Mouse (Mus musculus) olfactory bulb, adult 2 months (tissue): ENCODE results near the gene Sept1.

Experiments
- CTCF ChIP-seq: fragments of 200-500 bp; IDR thresholded peaks from 2 replicates; pipeline ENCODE4 v1.5.1; 2012; ENCODE audit warnings: low read depth, mild to moderate bottlenecking, low read length, moderate library complexity; ENCODE audit not compliant: insufficient read depth
- POLR2A ChIP-seq: fragments of 200-500 bp; IDR thresholded peaks from 2 replicates; pipeline ENCODE4 v1.6.1; 2012; ENCODE audit warnings: mild to moderate bottlenecking, low read depth, low read length, moderate library complexity; ENCODE audit not compliant: insufficient read depth

DNA sequence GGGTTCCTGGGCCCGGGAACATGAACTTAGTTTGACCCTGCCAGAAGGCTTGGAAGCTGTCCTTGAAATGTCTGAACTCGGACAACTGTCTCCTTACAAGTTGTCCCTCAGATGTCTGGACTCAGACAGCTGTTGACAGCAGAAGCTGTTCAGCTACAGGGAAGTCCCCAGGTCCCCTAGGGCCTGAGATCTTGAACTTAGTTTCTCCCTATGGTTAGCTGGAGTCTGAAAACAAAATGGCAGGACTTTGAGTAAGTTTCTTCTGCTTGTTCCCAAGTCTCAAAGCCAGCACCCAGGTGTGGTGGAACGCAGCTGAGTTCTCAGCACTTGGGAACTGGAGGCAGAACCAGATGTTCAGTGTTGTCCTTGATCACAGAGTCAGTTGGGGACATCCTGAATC is 47.2 kb upstream of the Sept1 start:
- TF ChIP-seq POLR2A (no peak), CTCF (no peak)
